Mouse (Mus musculus) kidney, adult 18-20 months (tissue): Measurements from ENCODE around the gene Trrap.

Experiments used
- DNase-seq: peaks from one replicate; pipeline ENCODE4 v3.0.0; 2021

The Trrap gene

DNA sequence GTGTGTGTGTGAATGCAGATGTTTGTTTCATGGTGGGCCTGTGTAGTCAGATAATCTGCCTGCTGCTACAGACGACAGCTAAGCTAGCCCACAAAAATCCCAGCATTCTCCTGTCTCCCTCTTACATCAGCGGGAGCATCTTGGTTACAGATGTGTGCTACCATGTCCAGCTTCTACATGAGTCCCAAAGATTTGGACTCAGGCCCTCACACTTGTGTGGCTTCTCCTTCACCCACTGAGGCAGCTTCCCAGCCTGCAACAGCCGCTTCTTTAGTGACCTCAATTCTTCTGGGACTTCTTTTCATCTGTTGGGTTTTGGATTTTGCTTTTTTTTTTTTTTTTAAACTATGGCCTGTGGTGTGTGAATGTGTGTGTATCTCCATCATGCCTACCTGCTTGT is 105.3 kb downstream of the Trrap start:
- DNase-seq, result no peak

DNA sequence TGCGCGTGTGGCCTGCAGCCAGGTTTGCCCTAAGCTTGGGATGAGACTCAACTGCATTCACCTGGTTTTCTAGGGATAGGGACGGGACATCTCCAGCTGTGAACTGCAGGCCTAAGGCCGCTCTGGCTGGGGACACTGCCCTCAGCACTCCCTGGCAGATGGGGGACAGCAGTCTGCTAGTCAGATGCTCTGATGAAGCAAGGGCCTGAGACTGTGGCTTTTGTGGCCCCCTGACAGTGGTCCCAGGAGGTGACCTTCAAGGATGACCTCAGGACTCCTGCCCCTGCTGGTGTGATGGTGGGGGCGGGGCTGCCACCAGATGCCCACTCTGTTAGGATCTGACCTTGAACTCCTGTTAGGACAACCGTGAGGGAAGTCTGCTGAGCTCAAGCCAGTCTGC is 107.7 kb downstream of the Trrap start:
- no peak for DNase-seq

DNA sequence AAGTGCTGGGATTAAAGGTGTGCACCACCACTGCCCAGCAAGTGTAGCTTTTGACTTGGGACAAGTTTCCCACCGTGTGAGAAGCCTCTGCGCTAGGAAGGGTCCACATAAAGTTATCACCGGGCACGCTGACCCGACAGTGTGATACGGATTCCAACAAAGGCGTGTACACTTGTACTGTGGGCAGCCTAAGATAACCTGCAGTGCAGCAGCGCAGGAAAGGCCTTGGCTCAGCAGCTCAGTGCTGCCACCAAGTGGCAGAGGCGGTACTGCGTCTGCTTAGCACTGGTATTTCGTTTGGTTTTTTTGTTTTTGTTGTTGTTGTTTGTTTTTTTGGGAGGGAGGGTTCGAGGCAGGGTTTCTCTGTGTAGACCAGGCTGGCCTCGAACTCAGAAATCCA is 108.4 kb downstream of the Trrap start:
- DNase-seq, result peak; percentile 76

DNA sequence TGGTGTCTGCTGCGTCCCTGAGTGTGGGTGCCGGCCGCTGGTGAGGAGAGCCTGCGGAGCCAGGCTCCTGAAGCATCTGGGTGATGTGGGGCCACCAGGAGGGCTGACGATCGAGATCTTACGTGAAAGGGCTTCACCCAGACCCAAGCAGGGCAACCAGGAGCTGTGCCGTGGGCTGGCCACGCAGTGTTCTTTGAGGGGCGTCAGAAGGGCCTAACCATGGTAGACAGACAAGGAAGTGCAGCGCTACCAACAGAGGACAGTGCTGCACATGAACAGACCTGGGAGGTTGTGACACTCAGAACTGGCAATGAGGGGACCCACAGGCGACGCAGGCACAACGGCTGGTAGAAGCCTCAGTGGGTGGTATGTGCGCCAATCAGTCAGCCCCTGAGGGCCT is 109.5 kb downstream of the Trrap start:
- no peak for DNase-seq

DNA sequence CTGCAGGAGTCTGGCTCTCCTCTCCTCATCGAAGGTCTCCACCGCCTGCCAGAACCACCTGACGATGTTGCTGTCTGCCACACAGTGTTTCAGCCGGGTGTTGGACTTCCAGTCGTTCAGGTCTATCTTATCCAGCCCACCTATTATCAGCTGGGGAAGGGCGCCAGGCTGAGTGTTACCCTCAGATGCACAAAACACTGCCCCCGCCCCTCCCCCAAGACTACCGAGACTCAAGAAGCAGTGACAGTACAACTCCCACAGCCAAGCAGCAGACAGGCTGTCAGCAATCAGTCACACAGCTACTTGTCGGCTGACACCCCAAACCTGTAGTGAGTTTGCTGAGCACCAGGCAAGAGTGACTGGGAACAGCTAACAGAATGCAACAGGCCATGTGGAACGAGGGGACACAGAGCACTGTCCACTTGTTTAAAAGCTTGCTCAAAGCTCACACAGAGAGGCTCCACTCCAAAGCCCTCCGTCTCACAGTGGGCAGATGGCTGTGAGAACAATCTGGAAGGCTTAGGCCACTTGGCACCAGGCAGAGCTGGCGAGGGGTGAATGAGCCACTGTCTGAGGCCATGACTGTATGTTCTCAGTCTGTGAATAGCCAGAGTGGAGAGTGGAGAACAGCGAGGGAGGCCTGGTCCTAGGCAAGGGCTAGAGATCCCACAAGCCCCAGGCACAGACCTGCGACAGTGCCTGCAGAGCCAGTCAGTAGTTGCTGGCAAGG is 114.3 kb downstream of the Trrap start:
- DNase-seq, result no peak

DNA sequence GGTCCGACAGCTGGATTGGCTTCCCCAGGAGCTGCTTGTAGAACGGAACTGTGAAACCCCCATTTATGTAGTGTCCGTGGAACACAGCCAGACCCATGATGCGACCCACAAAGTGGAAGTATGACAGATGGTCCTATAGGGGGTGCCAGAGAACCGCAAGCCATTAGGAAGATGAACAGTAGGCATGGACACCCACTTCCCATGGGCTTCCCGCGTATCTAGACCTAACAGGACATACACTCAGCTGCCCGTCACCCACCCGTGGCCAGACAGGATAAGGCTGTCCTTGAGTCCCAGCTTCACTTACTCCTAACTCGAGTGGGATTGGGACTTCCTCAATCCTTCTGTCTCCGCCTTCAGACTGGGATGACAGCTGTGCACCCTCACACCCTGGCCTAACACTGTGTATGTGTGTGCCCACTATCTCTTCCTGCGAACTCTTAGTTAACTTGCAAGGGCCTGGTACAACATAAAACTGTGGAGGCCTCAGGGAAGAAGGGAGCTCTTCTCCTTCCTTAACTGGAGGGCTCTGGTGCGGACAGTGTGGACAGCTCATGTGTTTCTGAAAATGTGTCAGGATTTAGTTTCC is 117.2 kb downstream of the Trrap start:
- peak; percentile 28 for DNase-seq

DNA sequence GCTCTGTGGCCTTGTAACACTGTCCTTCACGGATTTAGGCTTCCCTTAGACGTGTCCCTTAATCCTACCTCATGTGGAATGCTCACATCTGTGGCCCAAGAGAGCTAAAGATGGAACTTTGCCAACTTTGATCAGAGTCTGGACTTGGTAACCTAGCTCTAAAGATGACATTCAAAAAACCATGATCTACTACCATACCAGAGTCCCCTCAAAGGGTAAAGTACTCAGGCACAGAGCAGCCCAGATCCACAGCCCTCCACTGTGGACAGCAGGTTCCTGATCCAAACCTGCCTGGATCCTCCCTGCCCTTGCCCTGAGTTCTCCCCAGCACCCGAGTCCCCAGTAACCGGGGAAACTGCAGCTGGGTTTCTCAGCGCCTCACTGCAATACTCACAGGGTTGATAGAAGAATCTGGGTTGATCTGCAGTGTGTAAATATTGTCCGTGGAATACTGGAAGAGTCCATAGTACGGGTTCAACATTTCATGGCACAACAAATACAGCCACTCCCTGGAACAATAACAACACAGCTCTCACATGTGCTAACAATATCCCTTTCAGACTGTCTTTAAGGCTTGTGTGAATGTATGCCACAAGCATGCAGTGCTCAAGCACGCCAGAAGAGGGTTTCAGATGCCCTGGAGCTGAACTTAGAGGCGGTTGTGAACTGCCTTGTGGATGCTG is 118.6 kb downstream of the Trrap start:
- DNase-seq, result no peak

DNA sequence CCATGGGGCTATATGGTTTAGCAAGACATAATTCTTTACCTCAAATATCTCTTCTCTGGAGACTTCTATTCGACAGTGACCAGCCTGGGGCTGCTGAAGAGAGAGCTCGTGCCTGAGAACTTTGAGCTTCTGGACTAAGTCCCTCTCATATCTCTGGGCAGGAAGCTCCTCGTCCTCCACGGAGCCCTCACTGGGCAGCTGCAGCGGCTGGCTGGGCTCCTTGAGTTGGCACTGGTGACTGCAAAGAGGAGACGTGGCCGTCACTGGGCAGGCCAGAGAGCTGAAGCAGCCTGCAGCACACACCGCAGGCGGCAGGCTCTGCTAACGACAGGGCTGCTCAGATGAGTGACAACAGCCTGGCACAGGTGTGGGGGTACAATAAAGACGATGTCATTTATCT is 123.7 kb downstream of the Trrap start:
- no peak for DNase-seq

DNA sequence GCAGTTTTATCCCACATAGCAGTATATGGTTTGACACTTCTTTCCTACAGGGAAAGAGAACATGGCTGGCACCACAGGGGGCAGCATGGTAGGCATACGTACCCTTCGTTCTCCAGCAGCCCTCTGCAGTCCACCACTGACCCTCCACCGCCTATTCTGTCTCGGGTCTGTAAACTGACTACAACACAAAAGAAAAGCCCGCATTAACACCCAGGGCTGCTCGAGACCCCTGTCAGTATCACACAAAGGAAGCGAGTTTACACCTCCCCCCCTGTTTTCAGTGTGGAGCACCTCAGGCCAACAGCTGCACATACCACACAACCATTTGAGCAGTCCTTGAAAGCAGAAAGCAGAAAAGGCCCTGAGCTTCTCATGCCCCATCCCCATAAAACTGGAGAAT is 130.3 kb downstream of the Trrap start:
- DNase-seq, result no peak

DNA sequence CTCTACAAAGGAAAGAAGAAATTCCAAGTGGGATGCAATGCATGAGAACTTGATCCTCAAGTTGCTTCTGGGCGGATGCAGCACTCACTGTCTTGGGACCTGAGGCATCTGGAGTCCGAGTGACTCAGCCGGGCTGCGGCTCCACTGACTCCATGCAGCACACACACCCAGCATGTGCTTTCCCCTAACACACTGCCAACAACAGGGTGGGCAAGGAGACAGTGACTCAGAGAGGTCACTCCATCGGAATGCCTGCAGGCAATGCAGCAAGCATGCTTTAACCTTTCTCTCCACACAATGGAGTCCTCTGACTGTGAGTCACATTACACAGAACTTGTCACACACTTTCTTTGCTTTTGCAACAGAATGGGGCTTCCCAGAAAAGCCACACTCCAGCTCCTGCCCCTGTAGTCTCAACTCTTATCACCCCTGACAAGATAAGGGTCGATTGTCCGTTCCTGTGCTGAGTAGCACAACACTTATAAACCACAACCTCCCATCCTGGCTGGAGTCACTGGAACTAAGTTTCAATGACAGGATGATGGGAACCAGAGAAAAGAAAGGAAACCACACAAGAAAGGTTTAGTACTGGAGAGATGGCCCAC is 131.0 kb downstream of the Trrap start:
- no peak for DNase-seq

DNA sequence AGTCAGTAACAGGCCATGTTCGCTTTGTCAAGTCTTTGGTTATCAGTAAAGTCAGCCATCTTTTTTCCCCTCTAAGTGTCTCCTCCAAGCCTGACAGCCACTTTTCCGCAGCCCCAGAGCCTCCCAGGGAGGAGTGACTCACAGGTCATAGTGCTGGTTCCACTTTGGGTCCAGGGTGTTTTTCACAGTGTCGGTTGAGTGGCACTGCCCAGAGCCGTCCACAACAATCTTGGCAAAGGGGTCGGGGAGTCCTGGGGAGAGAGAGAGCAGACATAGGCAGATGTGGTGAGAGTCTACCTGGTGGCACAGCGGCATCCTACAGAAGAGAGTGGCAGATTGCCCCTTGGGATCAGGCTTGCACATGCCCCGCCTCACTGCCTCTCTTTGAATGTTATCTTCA is 133.5 kb downstream of the Trrap start:
- no peak for DNase-seq

DNA sequence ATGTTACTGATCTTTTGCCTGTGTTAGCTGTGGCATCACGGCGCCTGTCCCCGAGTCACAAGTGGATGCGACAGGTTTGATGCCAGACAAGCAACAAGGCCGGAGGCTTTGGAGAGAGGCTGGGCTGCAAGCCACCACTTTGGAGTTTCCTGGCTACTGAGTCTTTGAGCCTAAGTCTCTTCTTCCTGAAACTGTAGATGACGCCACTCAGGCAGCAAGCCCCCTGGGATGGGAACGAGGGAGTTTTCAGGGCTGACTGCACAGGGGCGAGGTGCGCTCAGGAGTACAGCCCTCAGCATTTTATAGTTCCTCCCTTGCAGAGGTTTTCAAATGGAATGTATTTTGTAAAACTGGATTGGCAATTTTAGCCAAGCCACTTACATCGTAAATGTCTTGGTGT is 134.3 kb downstream of the Trrap start:
- DNase-seq, result no peak

DNA sequence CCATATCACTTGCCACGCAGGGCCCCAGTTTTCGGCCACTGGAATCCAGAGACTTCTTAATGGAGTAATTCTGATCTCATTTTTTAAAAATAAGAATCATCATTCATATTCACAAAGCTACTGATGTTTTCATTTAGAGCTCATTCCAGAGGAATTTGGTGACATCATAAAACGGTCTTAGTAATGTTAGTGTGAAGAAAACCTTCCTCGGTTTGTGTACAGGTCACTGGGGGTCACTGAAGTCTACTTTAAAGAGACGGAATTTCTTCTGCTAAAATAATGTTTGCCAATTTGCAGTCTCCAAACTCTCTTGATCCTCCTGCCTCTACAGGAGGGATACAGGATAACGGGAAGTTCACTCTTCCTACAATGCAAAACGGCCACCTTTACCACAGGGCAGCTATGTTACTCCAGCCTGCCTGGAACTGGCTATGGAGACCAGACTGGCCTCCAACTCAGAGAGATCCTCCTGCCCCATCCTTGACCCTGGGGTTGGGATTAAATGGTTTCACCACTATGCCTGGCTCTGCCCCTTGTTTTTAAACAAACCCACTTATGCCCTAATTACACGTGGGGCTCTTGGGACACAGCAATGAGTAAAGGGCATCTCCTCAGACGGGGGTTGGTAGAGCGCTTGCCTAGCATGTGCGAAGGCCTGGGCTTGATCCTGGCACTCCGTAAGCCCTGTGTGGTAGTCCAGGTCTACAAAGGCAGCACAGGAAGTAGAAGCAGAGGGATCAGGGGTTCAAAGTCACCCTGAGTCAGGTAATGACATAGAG is 137.0 kb downstream of the Trrap start:
- no peak for DNase-seq

DNA sequence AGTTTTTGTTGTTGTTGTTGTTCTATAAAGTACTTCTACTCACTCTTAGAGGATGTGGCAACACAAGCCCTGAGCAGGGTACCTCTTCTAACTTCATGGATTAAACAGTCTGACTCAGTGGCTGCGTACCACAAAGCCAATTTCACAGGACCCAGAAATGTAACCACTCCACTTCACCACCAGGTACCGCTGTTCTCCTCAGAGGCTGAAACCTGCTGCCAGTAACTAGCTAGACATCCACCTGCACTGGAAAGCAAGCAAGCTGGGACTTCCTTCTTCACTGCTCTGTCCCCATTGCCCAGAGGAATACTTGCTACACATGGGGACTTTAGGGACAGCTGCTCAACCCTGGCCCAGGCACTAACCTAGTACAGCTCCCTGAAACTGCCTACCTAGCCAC is 140.1 kb downstream of the Trrap start:
- DNase-seq, result no peak
